Mouse (Mus musculus) inflammation-experienced regulatory T-cells, adult 6 months (primary cell): ENCODE measurements around the gene Ing4. TPM values are rescaled to one million over a fixed set of nuclear protein-coding genes. Genes with fewer than 3 reads are reported as not detected.
A peak's percentile ranks its signal among the peaks of the same experiment; 100 is the strongest.

Experiments used
- ATAC-seq: one replicate; pipeline ENCODE4 v1.8.0; 2017
- polyA plus RNA-seq, 3 experiments: library from polyadenylated mRNA; unstranded; fragments of 100-300 nt; shearing (Covaris generic); gene quantifications; one replicate each; pipeline ENCODE4 v1.2.1; 2017

Gene Ing4
- polyA plus RNA-seq, 3 experiments from 2014 or later: 39.9 to 61.7 (median 46.2) TPM

DNA sequence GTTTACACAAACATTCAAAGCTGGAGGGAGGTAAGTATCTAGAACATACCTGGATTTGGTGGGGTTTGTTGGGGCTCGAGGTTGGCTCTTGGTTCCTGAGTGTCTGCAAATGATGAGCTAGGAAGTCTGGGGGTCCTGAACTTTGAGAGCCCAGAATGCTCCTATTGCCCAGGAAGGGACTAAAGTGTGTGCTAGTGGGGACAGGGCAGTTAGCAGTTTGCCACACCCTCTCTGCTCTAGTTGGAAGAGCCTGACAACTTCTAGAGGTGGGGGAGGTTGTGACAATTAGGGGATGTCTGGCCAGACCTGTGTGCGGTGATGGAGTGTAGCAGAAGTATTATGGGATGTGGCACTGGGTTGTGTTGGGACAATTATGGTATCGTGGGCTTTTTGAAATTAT lies 55.3 kb downstream of the Ing4 start:
- no peak for ATAC-seq

DNA sequence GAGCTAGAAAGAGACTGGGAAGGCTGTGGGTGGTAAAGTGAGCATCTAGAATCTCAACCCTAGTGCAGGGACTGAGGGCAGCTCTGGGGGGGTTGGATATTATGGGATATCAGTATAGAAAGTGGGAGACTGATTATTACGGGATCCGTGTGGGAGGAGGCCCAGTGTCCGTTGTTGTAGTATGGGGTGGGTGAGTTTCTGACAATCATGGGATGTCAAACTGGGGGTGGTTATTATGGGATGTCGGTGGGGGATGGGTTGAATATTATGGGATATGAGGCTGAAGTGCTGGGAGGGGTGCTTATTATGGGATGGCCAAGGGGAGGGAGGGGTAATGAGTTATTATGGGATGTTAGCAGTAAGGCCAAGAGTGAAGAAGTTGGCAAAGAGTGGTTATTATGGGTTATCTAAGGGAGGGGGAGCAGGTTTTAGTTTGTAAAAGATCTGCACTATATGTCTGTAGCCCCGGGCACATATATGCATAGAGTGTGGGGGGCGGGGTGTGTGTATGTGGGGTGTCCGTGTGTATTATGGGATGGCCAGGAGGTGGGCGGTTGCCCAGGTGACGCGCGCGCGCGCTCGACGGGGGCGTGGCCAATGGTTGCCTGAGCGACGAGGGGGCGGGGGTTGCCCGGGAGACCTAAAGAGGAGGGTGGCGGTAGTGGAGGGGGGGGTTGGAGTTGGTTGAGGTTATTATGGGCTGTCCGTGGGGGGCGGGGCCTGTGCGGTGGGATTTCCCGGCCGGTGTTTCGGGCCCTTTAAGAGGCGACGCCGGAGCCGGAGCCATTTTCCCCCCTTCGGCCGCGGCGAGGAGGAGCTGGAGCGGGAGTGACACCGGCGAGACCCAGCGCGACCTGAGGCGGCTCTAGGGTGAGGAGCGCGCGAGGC lies 56.1 kb downstream of the Ing4 start, which contains the start of gene Chd4:
Gene Chd4 (plus strand): TSS at position 591 of the 888 bp plus-strand sequence.
- peak; percentile 66 for ATAC-seq

DNA sequence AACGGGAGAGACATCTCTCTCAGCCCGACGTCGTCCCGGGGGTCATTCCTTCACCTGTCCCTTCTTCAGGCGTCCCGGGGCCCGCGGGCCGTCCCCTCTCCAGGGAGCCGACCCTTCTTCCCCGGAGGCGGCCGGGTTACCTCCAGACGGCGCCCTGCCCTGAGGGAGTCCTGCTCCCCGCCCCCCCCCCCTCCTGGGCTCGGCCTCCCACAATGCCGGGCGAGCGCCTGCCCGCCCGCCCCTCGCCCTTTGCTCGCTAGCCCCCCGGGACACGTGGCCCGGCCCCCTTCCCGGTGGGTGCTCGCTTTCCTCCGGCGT lies 56.7 kb downstream of the Ing4 start:
- no peak for ATAC-seq

DNA sequence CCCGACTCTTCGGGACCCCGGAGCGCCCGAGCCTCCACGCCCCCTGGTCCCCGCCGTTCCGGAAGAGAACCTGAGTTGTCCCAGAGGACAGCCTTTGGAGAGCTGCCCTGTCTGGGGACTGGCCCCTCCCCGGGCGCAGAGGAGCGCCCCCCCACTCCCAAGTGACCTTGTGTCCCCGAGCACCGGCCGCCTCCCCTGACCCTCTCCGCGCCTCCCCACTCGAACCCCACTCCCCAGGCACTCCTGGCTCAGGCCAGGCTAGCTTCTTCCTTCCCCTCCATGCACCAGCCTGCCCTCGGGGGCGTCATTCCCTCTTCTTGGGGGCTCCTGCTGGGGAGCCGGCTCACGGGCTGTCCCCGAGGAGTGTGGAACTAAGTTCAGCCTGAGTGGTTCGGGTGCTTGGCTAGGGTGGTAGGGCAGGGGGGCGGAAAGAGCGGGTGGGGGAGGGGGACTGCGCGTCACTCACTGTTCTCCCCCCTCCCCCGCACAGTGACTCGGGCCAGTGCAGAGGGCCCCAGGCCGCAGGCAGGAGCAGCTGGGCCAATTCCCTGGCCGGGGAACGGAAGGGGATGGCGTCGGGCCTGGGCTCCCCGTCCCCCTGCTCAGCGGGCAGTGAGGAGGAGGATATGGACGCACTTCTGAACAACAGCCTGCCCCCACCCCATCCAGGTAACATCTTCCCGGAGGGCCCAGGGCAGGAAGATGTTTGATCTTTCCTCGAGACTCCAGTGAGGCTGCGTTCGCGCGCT lies 57.2 kb downstream of the Ing4 start:
- ATAC-seq: peak; percentile 11

DNA sequence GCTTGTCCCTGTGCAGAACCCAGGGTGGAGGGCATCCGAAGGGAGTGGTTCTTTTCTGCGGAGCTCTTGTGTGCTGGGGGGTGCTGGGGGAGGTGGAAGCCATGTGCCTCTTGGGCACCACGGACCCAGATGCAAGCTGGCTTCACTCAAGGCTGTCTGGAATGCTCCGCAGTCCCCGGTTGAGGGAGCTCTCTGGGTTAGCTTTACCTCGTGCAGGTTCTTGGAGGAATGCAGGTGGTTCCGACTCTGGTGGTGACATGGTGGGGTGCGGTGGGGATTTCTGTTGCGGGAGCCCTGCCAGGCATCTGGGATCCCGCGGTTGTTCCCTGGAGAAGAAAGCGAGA lies 57.8 kb downstream of the Ing4 start:
- ATAC-seq: no peak

DNA sequence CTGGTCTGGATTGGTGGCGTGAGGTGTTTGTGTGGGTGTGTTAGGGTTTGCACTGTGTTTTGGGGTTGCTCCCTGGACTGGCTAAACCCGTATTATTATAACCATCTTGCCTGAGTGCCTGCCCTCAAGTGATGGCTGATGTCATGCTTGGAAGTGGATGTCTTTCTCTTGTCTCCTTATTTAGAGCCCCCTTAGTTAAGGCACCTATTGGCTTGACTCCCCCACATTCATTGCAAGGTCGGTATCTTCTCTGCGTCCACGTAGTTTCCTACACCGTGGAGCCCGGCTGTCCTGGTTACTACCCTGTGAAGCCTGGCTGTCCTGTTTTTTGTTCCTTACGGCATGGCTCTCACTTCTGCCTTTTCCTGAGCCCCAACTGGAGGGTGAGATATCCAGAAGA lies 58.4 kb downstream of the Ing4 start:
- ATAC-seq: no peak

DNA sequence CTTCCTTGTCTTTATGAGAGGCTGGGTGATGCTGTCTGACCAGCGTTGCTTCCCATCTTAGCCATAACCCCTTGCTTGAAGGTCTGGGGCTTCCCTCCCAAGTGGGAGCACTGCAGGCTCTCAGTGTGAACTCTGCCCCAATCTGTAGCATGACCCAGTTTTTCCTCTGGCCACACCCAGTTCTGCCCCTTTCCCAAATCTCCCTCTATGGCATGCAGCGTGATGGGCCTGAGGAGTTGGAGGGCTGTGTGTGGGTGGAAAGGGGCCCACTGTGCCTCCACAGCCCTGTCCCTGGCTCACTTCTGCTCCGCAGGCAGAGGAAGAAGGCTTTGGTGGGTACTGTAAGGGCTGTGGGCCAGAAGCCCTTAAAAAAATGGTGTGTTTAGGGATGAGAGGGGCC lies 59.0 kb downstream of the Ing4 start:
- ATAC-seq: no peak

Other genes with a start within 250 kb of the Ing4 start
- gene Spsb2, start 231.1 kb upstream of the Ing4 start, polyA plus RNA-seq: 1 to 10 TPM; 1.5 to 3.2 (median 2.1) TPM
- 10 to 100 TPM; 77.6 to 91.2 (median 82.5) TPM for gene Tpi1, start 225.5 kb upstream of the Ing4 start, polyA plus RNA-seq
- gene Usp5, start 210.3 kb upstream of the Ing4 start, polyA plus RNA-seq: 10 to 100 TPM; 69.1 to 81.5 (median 73.8) TPM
- gene Cdca3, start 210.2 kb upstream of the Ing4 start, polyA plus RNA-seq: 100 to 1,000 TPM in 1 of 3 experiments, 10 to 100 TPM in 1, 1 to 10 TPM in 1; 7.6 to 142 (median 17.9) TPM
- gene Gnb3, start 199.5 kb upstream of the Ing4 start, polyA plus RNA-seq: under 1 TPM in 2 of 3 experiments, not detected in 1; 0.44 to 0.48 TPM
- gene P3h3, start 182.0 kb upstream of the Ing4 start, polyA plus RNA-seq: under 1 TPM in 2 of 3 experiments, not detected in 1; 0.30 to 0.36 TPM
- under 1 TPM in 2 of 3 experiments, not detected in 1; 0.16 to 0.19 TPM for gene Gpr162, start 175.8 kb upstream of the Ing4 start, polyA plus RNA-seq
- 100 to 1,000 TPM; 319 to 446 (median 407) TPM for gene Cd4, start 151.5 kb upstream of the Ing4 start, polyA plus RNA-seq
- 10 to 100 TPM; 30.8 to 40.1 (median 38.3) TPM for gene Lag3, start 128.1 kb upstream of the Ing4 start, polyA plus RNA-seq
- 10 to 100 TPM in 2 of 3 experiments, 1 to 10 TPM in 1; 9.5 to 15.5 (median 12.1) TPM for gene Ptms, start 119.7 kb upstream of the Ing4 start, polyA plus RNA-seq
- 10 to 100 TPM; 35.6 to 70.5 (median 42.2) TPM for gene Mlf2, start 108.4 kb upstream of the Ing4 start, polyA plus RNA-seq
- gene Cops7a, start 74.2 kb upstream of the Ing4 start, polyA plus RNA-seq: 10 to 100 TPM; 36.7 to 65.7 (median 62.6) TPM
- under 1 TPM in 2 of 3 experiments, not detected in 1; 0.46 to 0.48 TPM for gene Pianp, start 43.1 kb upstream of the Ing4 start, polyA plus RNA-seq
- gene Zfp384, start 30.6 kb upstream of the Ing4 start, polyA plus RNA-seq: 1 to 10 TPM; 4.0 to 7.5 (median 4.0) TPM
- 10 to 100 TPM in 2 of 3 experiments, 1 to 10 TPM in 1; 5.6 to 23.2 (median 17.7) TPM for gene Acrbp, start 9.9 kb downstream of the Ing4 start, polyA plus RNA-seq
- 10 to 100 TPM; 10.4 to 19.3 (median 12.1) TPM for gene Lpar5, start 28.2 kb downstream of the Ing4 start, polyA plus RNA-seq
- 10 to 100 TPM; 47.0 to 76.3 (median 61.6) TPM for gene Chd4, start 56.2 kb downstream of the Ing4 start, polyA plus RNA-seq
- 10 to 100 TPM; 32.7 to 50.7 (median 48.1) TPM for gene Nop2, start 92.1 kb downstream of the Ing4 start, polyA plus RNA-seq
- 10 to 100 TPM in 1 of 3 experiments, 1 to 10 TPM in 2; 6.9 to 12.4 (median 9.8) TPM for gene Iffo1, start 105.5 kb downstream of the Ing4 start, polyA plus RNA-seq
- gene Gapdh, start 126.7 kb downstream of the Ing4 start, polyA plus RNA-seq: 100 to 1,000 TPM; 217 to 463 (median 365) TPM
- gene Ncapd2, start 151.9 kb downstream of the Ing4 start, polyA plus RNA-seq: 10 to 100 TPM; 25.4 to 88.8 (median 51.2) TPM
- gene Mrpl51, start 152.0 kb downstream of the Ing4 start, polyA plus RNA-seq: 100 to 1,000 TPM in 1 of 3 experiments, 10 to 100 TPM in 2; 65.3 to 102 (median 74.3) TPM
- gene Vamp1, start 175.8 kb downstream of the Ing4 start, polyA plus RNA-seq: 10 to 100 TPM in 2 of 3 experiments, 1 to 10 TPM in 1; 9.8 to 20.8 (median 18.2) TPM
- gene Tapbpl, start 192.1 kb downstream of the Ing4 start, polyA plus RNA-seq: 10 to 100 TPM; 79.6 to 89.3 (median 88.6) TPM
- 100 to 1,000 TPM; 258 to 621 (median 560) TPM for gene Cd27, start 197.2 kb downstream of the Ing4 start, polyA plus RNA-seq
- gene Tuba3a, start 246.3 kb downstream of the Ing4 start, polyA plus RNA-seq: 1 to 10 TPM in 2 of 3 experiments, under 1 TPM in 1; 0.70 to 2.7 (median 2.6) TPM